Mouse (Mus musculus) heart, embryonic 13.5 days (tissue): ENCODE data around the gene Prmt1. TPM values are rescaled to one million over a fixed set of nuclear protein-coding genes. Genes with fewer than 3 reads are reported as not detected.
A peak's percentile ranks its signal among the peaks of the same experiment; 100 is the strongest.

Source experiments
- ATAC-seq: fragments of 200-750 bp; cut with Nextera tagmentation; 2 replicates; pipeline ENCODE4 v1.8.0; 2017; ENCODE audit warnings: moderate TSS enrichment; ENCODE audit not compliant: insufficient number of reproducible peaks, low FRiP score, low TSS enrichment; ENCODE audit errors: extremely low read depth
- H3K27ac ChIP-seq: fragments of 300-500 bp; sonication (generic); replicated peaks from 2 replicates; pipeline ENCODE4 v1.5.1; 2015; ENCODE audit warnings: moderate library complexity, mild to moderate bottlenecking, inconsistent platforms
- H3K27me3 ChIP-seq: fragments of 300-500 bp; sonication (generic); replicated peaks from 2 replicates; pipeline ENCODE4 v1.6.1; 2015; ENCODE audit warnings: mild to moderate bottlenecking, inconsistent platforms
- H3K36me3 ChIP-seq: fragments of 300-500 bp; sonication (generic); 2 replicates; pipeline ENCODE4 v1.6.1; 2015; ENCODE audit warnings: mild to moderate bottlenecking, inconsistent platforms
- H3K4me1 ChIP-seq: fragments of 300-500 bp; sonication (generic); 2 replicates; pipeline ENCODE4 v1.6.1; 2015; ENCODE audit warnings: inconsistent platforms
- H3K4me2 ChIP-seq: fragments of 300-500 bp; sonication (generic); 2 replicates; pipeline ENCODE4 v1.6.1; 2015; ENCODE audit warnings: inconsistent platforms, mild to moderate bottlenecking, moderate library complexity
- H3K4me3 ChIP-seq: fragments of 300-500 bp; sonication (generic); 2 replicates; pipeline ENCODE4 v1.5.1; 2015; ENCODE audit warnings: moderate library complexity, mild to moderate bottlenecking, inconsistent platforms
- H3K9ac ChIP-seq: fragments of 300-500 bp; sonication (generic); 2 replicates; pipeline ENCODE4 v1.6.1; 2015; ENCODE audit warnings: inconsistent platforms, mild to moderate bottlenecking, moderate library complexity
- H3K9me3 ChIP-seq: fragments of 300-500 bp; sonication (generic); 2 replicates; pipeline ENCODE4 v1.6.1; 2016; ENCODE audit warnings: inconsistent platforms
- WGBS: fragments of 180-500 bp; shearing (Covaris S2); methylation state at CpG from one replicate; pipeline ENCODE4 v1.1.7; 2015; ENCODE audit warnings: mixed read lengths; 5-methylcytosine and 5-hydroxymethylcytosine counted together
- microRNA-seq: library from miRNA; unstranded; fragments of <30 nt; microRNA quantifications from one replicate; pipeline ENCODE4, GENCODE M21; 2016
- polyA plus RNA-seq: library from polyadenylated mRNA; unstranded; fragments of >200 nt; fragmentation: Nextera tagmentation; extraction: Ambion mirVana; gene quantifications from 2 replicates; pipeline ENCODE4 v1.2.1, GENCODE M21; 2015

Prmt1 gene
- polyA plus RNA-seq, 1 experiment from 2014 or later = 438 TPM

DNA sequence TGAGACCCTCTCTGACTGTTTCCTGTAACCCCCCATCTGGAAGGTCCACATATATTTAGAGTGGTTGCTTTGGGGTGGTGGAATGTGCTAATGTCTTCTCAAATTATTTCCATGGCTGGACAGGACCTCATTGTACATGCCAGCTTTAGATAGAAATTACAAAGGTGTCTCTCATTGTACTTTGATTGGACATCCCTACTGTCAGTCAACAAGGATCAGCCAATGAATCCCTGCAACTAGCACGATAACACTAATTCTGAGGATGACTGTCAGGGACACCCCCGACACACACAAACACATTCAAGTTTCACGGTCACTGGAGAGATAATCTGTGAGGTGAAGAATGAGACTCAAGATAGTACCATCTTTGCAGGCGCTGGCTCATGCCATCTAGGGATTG, 47.7 kb downstream of the Prmt1 start:
- Histone ChIP-seq H3K4me1 (no peaks in the 10 kb centered on the region), H3K27ac (no peak overlapping the region), H3K9me3 (peaks cover 16% of the 10 kb centered on the region), H3K9ac (no peak overlapping the region), H3K27me3 (no peaks in the 10 kb centered on the region), H3K4me3 (no peak overlapping the region), H3K36me3 (no peaks in the 10 kb centered on the region), H3K4me2 (no peak overlapping the region)
- ATAC-seq = no peak
- WGBS = 76% methylated on average over 4 of the region's 4 CpGs

DNA sequence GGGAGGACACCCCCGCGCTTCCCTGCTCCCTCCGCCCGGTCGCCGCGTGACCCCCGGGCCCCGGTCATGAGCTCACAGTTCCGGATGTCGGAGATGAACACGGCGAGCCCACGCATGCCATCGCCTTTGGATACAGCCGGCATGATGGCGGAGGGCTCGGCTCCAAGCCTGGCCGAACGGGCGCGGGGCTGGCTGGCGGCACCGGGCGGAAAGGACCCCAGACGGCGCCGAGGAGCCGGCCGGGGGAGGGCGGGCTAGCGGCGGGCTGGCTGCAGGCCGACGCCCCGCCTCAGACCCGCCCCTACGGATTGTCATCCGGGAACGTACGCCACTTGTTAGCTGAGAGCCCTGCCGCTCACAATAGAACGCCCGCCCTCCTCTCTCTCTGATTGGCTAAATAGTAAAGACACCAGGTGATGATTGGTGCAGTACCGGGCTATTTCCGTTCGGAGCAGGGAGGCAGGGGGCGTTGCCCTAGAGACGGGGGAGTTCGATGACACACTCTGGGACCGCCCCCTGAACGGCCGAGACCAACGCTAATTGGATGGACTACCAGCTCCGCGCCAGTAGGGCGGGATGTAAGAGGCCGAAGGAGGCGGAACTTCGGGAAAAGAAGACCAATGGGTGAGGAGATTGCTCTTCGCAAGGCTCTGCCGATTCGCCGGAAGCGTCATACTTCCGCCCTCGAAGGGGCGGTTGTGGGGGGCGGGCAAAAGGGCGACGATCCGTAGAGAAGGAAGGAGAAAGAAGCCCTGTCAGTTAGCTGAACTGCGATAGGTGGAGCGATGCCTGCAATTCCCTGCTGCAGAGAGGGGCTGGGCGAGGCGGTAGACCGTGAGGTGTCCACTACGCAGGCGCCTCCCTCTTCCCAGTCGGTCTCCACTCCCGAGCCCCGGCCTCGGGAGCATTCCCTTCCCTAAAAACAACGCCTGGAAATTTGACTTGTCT, 56.9 kb downstream of the Prmt1 start, which contains the start of gene Ap2a1:
Gene Ap2a1, minus strand, starts transcription at position 293 of the 948 bp plus-strand sequence.
- WGBS = under 1% methylated on average over 84 of the region's 84 CpGs
- no peaks in the 10 kb centered on the region for H3K9me3 ChIP-seq

DNA sequence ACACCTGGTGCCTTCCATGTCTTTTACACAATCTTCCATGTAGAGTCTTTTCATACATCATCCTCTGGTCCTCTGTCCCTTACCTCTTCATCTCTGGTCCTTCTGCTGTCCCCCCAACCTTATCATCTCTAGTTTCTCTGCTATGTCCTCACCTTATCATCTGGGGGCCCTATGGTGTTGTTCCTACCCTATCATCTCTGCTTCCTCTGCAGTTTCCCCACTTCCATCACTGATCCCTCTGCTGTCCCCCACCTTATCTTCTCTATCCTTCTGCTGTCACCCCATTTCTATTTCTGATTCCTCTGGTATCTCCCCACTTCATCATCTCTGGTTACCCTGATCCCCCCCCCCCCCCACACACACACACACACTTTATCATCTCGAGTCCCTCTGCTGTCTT, 57.8 kb downstream of the Prmt1 start:
- 0% methylated on average over 1 of the region's 1 CpGs for WGBS
- H3K9ac ChIP-seq = peak overlapping the region; percentile 96

More for the DNA sequence above, 56.9 kb downstream of the Prmt1 start, which contains the start of gene Ap2a1:
- peak within 1 kb of the TSS; percentile 86 for H3K4me2 ChIP-seq
- H3K4me3 ChIP-seq = peak within 1 kb of the TSS; percentile 96
- peak within 1 kb of the TSS; percentile 96 for H3K9ac ChIP-seq
- peaks cover 20% of the 10 kb centered on the region for H3K36me3 ChIP-seq
- peak within 1 kb of the TSS; percentile 92 for H3K27ac ChIP-seq
- peaks cover 28% of the 10 kb centered on the region for H3K4me1 ChIP-seq
- peak; percentile 99 for ATAC-seq
- no peaks in the 10 kb centered on the region for H3K27me3 ChIP-seq

More for the DNA sequence above, 57.8 kb downstream of the Prmt1 start:
- H3K36me3 ChIP-seq = peaks cover 29% of the 10 kb centered on the region
- peak overlapping the region; percentile 96 for H3K4me3 ChIP-seq
- H3K9me3 ChIP-seq = no peaks in the 10 kb centered on the region
- ATAC-seq = no peak
- H3K4me1 ChIP-seq = peaks cover 28% of the 10 kb centered on the region
- peak overlapping the region; percentile 86 for H3K4me2 ChIP-seq
- H3K27ac ChIP-seq = peak overlapping the region; percentile 89
- H3K27me3 ChIP-seq = no peaks in the 10 kb centered on the region

Small RNA genes within 50 kb of the gene (microRNA-seq; reads per million reads assigned to microRNA genes)
- gene Mir7054 = not detected

Other genes starting within 250 kb of the Prmt1 start
- 30.7 and 34.7 TPM in 2 replicates for gene Vrk3, start 238.2 kb downstream of the Prmt1 start, polyA plus RNA-seq
- 0.55 and 0.62 TPM in 2 replicates for gene Zfp473, start 235.5 kb downstream of the Prmt1 start, polyA plus RNA-seq
- gene Nup62, start 170.5 kb downstream of the Prmt1 start, polyA plus RNA-seq = 77.5 and 80.3 TPM in 2 replicates
- gene Il4i1, start 170.2 kb downstream of the Prmt1 start, polyA plus RNA-seq = 0.51 and 0.70 TPM in 2 replicates
- gene Atf5, start 169.9 kb downstream of the Prmt1 start, polyA plus RNA-seq = 2.4 and 2.7 TPM in 2 replicates
- gene Akt1s1, start 137.6 kb downstream of the Prmt1 start, polyA plus RNA-seq = 96.5 and 101 TPM in 2 replicates
- gene Tbc1d17, start 137.5 kb downstream of the Prmt1 start, polyA plus RNA-seq = 56.1 and 57.0 TPM in 2 replicates
- gene Pnkp, start 129.4 kb downstream of the Prmt1 start, polyA plus RNA-seq = 24.0 and 24.3 TPM in 2 replicates
- gene Ptov1, start 116.8 kb downstream of the Prmt1 start, polyA plus RNA-seq = 256 and 266 TPM in 2 replicates
- 72.6 and 73.1 TPM in 2 replicates for gene Med25, start 93.9 kb downstream of the Prmt1 start, polyA plus RNA-seq
- gene Fuz, start 90.5 kb downstream of the Prmt1 start, polyA plus RNA-seq = 13.6 and 14.6 TPM in 2 replicates
- gene Ap2a1, start 57.1 kb downstream of the Prmt1 start, polyA plus RNA-seq = 55.5 and 56.8 TPM in 2 replicates
- gene Tsks, start 43.4 kb downstream of the Prmt1 start, polyA plus RNA-seq = 0.11 and 0.14 TPM in 2 replicates
- 9.8 and 10.3 TPM in 2 replicates for gene Cpt1c, start 11.7 kb downstream of the Prmt1 start, polyA plus RNA-seq
- gene Irf3, start 11.1 kb upstream of the Prmt1 start, polyA plus RNA-seq = 63.6 and 68.1 TPM in 2 replicates
- gene Bcl2l12, start 12.1 kb upstream of the Prmt1 start, polyA plus RNA-seq = 36.0 and 36.3 TPM in 2 replicates
- gene Scaf1, start 29.8 kb upstream of the Prmt1 start, polyA plus RNA-seq = 27.0 and 27.1 TPM in 2 replicates
- 71.6 and 82.6 TPM in 2 replicates for gene Rras, start 31.4 kb upstream of the Prmt1 start, polyA plus RNA-seq
- gene Prr12, start 66.3 kb upstream of the Prmt1 start, polyA plus RNA-seq = 6.8 and 7.1 TPM in 2 replicates
- 46.6 and 49.6 TPM in 2 replicates for gene Nosip, start 75.9 kb upstream of the Prmt1 start, polyA plus RNA-seq
- 12.5 and 13.6 TPM in 2 replicates for gene Prrg2, start 76.1 kb upstream of the Prmt1 start, polyA plus RNA-seq
- gene Rcn3, start 105.7 kb upstream of the Prmt1 start, polyA plus RNA-seq = 271 and 277 TPM in 2 replicates
- gene Fcgrt, start 117.3 kb upstream of the Prmt1 start, polyA plus RNA-seq = 38.0 and 38.1 TPM in 2 replicates
- 982 and 1,095 TPM in 2 replicates for gene Rps11, start 137.9 kb upstream of the Prmt1 start, polyA plus RNA-seq
- 688 and 785 TPM in 2 replicates for gene Rpl13a, start 142.2 kb upstream of the Prmt1 start, polyA plus RNA-seq
- 0.17 TPM in 1 of 2 replicates, not detected in the other for gene Gm45713, start 149.7 kb upstream of the Prmt1 start, polyA plus RNA-seq
- 0.88 and 1.0 TPM in 2 replicates for gene Flt3l, start 149.9 kb upstream of the Prmt1 start, polyA plus RNA-seq
- gene Pih1d1, start 167.7 kb upstream of the Prmt1 start, polyA plus RNA-seq = 82.2 and 89.3 TPM in 2 replicates
- gene Aldh16a1, start 168.0 kb upstream of the Prmt1 start, polyA plus RNA-seq = 31.8 and 33.4 TPM in 2 replicates
- gene Slc17a7, start 177.4 kb upstream of the Prmt1 start, polyA plus RNA-seq = 2.9 and 3.6 TPM in 2 replicates
- gene Gfy, start 193.0 kb upstream of the Prmt1 start, polyA plus RNA-seq = not detected in 2 replicates
- not detected in 2 replicates for gene Pth2, start 194.4 kb upstream of the Prmt1 start, polyA plus RNA-seq
- gene Ccdc155, start 218.3 kb upstream of the Prmt1 start, polyA plus RNA-seq = 0.51 and 0.74 TPM in 2 replicates
- gene Dkkl1, start 225.6 kb upstream of the Prmt1 start, polyA plus RNA-seq = 1.5 and 1.7 TPM in 2 replicates
- 127 and 139 TPM in 2 replicates for gene Tead2, start 229.2 kb upstream of the Prmt1 start, polyA plus RNA-seq